Mouse (Mus musculus) liver, adult 2 months (tissue): ENCODE results near the gene Scaf1. TPM values are rescaled to one million over a fixed set of nuclear protein-coding genes. Genes with fewer than 3 reads are reported as not detected.

Experiments used
- DNase-seq: peaks from one replicate; pipeline ENCODE4 v3.0.0-alpha.2; 2011; ENCODE audit warnings: low read depth, low spot score; ENCODE audit errors: extremely low read depth
- H3K27ac ChIP-seq: fragments of 200-500 bp; replicated peaks from 2 replicates; pipeline ENCODE4 v1.5.1; 2012; ENCODE audit warnings: low read depth, mild to moderate bottlenecking, control low read depth, inconsistent platforms, low read length; ENCODE audit not compliant: insufficient read depth
- H3K27me3 ChIP-seq: fragments of 200-500 bp; 2 replicates; pipeline ENCODE4 v1.6.1; 2012; ENCODE audit warnings: mild to moderate bottlenecking, moderate library complexity, low read length, inconsistent platforms; ENCODE audit not compliant: control insufficient read depth, insufficient read depth
- H3K36me3 ChIP-seq: fragments of 200-500 bp; 2 replicates; pipeline ENCODE4 v1.6.1; 2012; ENCODE audit warnings: low read length, inconsistent platforms; ENCODE audit not compliant: control insufficient read depth, insufficient read depth
- H3K4me1 ChIP-seq: fragments of 200-500 bp; 2 replicates; pipeline ENCODE4 v1.6.1; 2011; ENCODE audit warnings: low read length; ENCODE audit not compliant: control insufficient read depth, insufficient read depth
- H3K4me3 ChIP-seq: fragments of 200-500 bp; 2 replicates; pipeline ENCODE4 v1.5.1; 2011; ENCODE audit warnings: low read depth, mild to moderate bottlenecking, control low read depth, low read length, moderate library complexity; ENCODE audit not compliant: insufficient read depth
- H3K79me2 ChIP-seq: fragments of 200-500 bp; 2 replicates; pipeline ENCODE4 v1.6.1; 2012; ENCODE audit warnings: inconsistent platforms, mild to moderate bottlenecking, low read length, moderate library complexity; ENCODE audit not compliant: control insufficient read depth, insufficient read depth
- H3K9ac ChIP-seq: fragments of 200-500 bp; 2 replicates; pipeline ENCODE4 v1.6.1; 2012; ENCODE audit warnings: low read depth, mild to moderate bottlenecking, control low read depth, inconsistent platforms, low read length
- CTCF ChIP-seq: fragments of 200-500 bp; IDR thresholded peaks from 2 replicates; pipeline ENCODE4 v1.5.1; 2011; ENCODE audit warnings: low read depth, low read length, control low read depth
- POLR2A ChIP-seq: fragments of 200-500 bp; IDR thresholded peaks from 2 replicates; pipeline ENCODE4 v1.6.1; 2011; ENCODE audit warnings: low read length, control low read depth; ENCODE audit not compliant: insufficient read depth; ENCODE audit errors: extremely low read depth
- WGBS: fragments of 180-500 bp; shearing (Covaris S2); methylation state at CpG from one replicate; pipeline ENCODE4 v1.1.7; 2018; 5-methylcytosine and 5-hydroxymethylcytosine counted together
- polyA plus RNA-seq: library from polyadenylated mRNA; depleted of rRNA; stranded (reverse); fragments of >200 nt; gene quantifications from 2 replicates; pipeline ENCODE4 v1.2.3, GENCODE M21; 2012
- total RNA-seq: library from RNA; depleted of rRNA; stranded (reverse); fragments of >200 nt; gene quantifications from 2 replicates; pipeline ENCODE4 v1.2.3, GENCODE M21; 2014

Gene Scaf1
- total and polyA plus RNA-seq, 2 experiments, result 4.4 to 31.8 TPM

DNA sequence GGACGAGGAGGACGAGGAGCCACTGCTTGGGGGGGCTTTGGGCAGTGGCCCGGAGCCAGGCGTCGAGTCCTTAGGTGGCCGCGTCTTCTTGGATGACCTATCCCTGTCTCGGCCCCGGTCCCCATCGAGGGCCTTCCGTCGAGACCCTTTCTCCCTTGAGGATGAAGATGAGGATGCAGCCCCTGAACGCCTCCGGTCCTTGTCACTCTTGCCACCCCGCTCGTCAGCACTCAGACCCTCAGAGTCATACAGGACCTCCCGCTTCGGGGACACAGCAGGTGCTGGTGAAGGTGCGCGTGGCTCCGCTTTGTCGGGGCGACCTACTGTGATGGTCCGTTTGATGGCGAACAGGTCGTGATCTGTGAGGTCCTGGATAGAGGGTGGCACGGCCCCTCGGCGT lies 9.0 kb downstream of the Scaf1 start:
- H3K27me3 ChIP-seq, result no peaks in the 10 kb centered on the region
- no peak overlapping the region for H3K4me3 ChIP-seq
- no peak overlapping the region for H3K27ac ChIP-seq
- H3K79me2 ChIP-seq, result peaks cover 6% of the 10 kb centered on the region; the same call in 1 of the 2 replicates
- TF ChIP-seq POLR2A (no peak), CTCF (no peak)
- WGBS, result 97% methylated on average over 29 of the region's 29 CpGs
- no peaks in the 10 kb centered on the region for H3K4me1 ChIP-seq
- peaks cover 15% of the 10 kb centered on the region for H3K36me3 ChIP-seq
- DNase-seq, result no peak
- no peak overlapping the region for H3K9ac ChIP-seq

DNA sequence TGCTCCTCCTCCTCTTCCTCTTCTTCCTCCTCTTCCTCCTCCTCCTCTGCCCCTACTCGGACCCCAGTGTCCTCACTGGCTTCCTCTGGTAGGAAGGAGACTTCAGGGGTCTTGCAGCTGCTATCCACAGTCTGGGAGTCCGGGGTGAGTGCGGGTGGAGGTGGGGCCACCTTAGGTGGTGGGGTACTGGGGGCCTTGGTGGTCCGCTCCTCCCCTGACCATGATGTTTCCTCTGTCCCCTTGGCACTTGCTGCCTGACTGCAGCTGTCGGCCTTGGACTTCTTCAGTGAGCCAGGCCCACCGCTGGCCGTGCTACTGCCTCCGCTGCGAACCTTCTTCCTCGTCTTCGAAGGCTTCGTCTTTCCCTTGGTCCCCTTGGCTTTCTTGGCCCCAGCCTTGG lies 9.7 kb downstream of the Scaf1 start:
- H3K36me3 ChIP-seq, result peaks cover 11% of the 10 kb centered on the region

DNA sequence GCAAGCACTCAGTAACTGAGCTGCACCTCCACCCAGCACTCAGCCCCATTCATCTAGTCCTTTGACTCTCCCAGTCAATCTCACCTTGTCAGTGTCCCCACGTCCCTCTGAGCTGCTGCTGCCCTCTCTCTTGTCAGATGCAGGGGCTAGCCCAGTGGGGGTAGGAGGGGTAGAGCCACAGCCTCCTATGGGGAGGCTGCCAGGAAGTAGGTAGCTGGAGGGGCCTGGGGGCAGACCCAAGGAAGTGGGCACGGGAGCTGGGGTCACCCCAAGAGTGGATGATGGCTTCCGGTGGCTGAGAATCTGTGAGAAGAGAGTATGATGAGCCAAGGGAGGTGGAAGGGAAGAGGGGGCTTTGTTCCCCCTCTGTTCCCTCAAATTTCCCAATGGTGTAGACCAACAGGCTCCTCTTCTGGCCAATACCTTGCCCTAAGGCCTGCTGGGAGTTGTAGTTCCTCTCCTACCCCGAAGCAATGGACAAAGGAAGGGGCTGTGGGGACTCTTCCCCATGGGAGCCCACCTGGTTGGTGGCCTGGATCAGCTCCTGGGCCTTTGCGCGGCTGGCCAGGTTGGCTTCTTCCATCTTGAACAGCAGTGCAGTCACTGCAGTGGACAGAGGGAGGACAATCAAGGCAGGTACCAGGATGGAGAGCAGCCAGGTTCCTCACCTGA lies 10.7 kb downstream of the Scaf1 start:
- H3K36me3 ChIP-seq, result peaks cover 15% of the 10 kb centered on the region; the same call in 1 of the 2 replicates
- no peak overlapping the region for H3K4me3 ChIP-seq
- H3K4me1 ChIP-seq, result no peaks in the 10 kb centered on the region
- no peak overlapping the region for H3K9ac ChIP-seq
- no peak for DNase-seq
- H3K79me2 ChIP-seq, result peaks cover 3% of the 10 kb centered on the region; the same call in 1 of the 2 replicates
- 86% methylated on average over 6 of the region's 6 CpGs for WGBS
- no peak overlapping the region for H3K27ac ChIP-seq
- no peak for TF ChIP-seq CTCF
- no peak for TF ChIP-seq POLR2A
- H3K27me3 ChIP-seq, result no peaks in the 10 kb centered on the region

More for the DNA sequence above, 9.7 kb downstream of the Scaf1 start:
- no peak overlapping the region for H3K9ac ChIP-seq
- peaks cover 3% of the 10 kb centered on the region; the same call in 1 of the 2 replicates for H3K79me2 ChIP-seq
- no peak overlapping the region for H3K4me3 ChIP-seq
- WGBS, result 94% methylated on average over 12 of the region's 12 CpGs
- no peaks in the 10 kb centered on the region for H3K4me1 ChIP-seq
- no peak overlapping the region for H3K27ac ChIP-seq
- DNase-seq, result no peak
- no peaks in the 10 kb centered on the region for H3K27me3 ChIP-seq
- TF ChIP-seq POLR2A (no peak), CTCF (no peak)

DNA sequence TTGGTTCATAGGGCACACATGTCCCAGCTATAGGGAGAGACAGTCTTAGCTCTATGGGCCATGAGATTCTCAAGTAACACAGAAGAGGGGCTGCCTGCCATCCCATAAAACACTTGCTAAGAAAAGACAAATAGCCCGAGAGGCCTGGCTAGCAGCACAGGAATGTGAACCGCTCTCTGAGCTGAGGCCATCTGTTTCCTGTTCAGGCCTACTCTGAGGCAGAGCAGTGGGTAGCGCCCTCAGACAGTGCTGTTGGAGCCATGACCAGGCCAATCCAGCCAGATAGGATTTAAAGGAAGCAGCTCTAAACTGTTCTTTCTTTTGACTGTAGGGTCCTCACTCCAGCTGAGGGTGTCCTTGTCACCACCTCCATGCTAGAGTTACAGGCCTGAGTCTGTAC lies 11.6 kb downstream of the Scaf1 start:
- TF ChIP-seq POLR2A (no peak), CTCF (no peak)
- WGBS, result 79% methylated on average over 3 of the region's 3 CpGs
- Histone ChIP-seq H3K4me3 (no peak overlapping the region), H3K9ac (no peak overlapping the region), H3K27me3 (no peaks in the 10 kb centered on the region), H3K4me1 (0 out of 2 replicates have a peak, but pooled peaks cover under 1% of the 10 kb centered on the region), H3K79me2 (peaks cover 3% of the 10 kb centered on the region; the same call in 1 of the 2 replicates), H3K27ac (no peak overlapping the region), H3K36me3 (peaks cover 16% of the 10 kb centered on the region; the same call in 1 of the 2 replicates)
- DNase-seq, result no peak

DNA sequence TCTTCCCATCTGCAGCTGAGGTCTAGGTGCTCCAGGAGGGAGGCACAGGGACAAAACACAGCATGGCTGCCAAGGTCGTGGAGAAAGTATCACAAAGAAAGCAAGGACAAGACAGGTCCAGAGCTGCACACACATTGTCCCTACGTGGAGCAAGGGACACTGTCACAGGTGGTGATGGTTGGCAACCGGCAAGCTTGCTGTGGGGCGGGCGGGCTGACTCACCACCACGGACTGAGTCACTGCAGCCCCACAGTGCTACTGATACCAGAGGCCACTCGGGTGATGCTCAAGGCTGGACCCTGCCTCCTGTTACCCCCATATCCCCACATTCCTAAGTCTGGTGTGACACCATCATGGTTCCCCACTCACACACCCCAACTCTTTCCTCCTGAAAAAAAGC lies 13.7 kb downstream of the Scaf1 start:
- Histone ChIP-seq H3K79me2 (peaks cover 3% of the 10 kb centered on the region; the same call in 1 of the 2 replicates), H3K4me1 (peaks cover 3% of the 10 kb centered on the region; the same call in 1 of the 2 replicates), H3K9ac (no peak overlapping the region), H3K36me3 (peaks cover 11% of the 10 kb centered on the region; the same call in 1 of the 2 replicates), H3K4me3 (no peak overlapping the region), H3K27me3 (no peaks in the 10 kb centered on the region), H3K27ac (no peak overlapping the region)
- no peak for TF ChIP-seq POLR2A
- TF ChIP-seq CTCF, result no peak
- DNase-seq, result no peak
- WGBS, result 81% methylated on average over 7 of the region's 7 CpGs
